Mouse (Mus musculus): ENCODE data around the gene Rpa1. TPM values are rescaled to one million over a fixed set of nuclear protein-coding genes. Genes with fewer than 3 reads are reported as not detected.
A peak's percentile ranks its signal among the peaks of the same experiment; 100 is the strongest.

Gene Rpa1
- polyA plus RNA-seq, 1 experiment, result 62.8 TPM

DNA sequence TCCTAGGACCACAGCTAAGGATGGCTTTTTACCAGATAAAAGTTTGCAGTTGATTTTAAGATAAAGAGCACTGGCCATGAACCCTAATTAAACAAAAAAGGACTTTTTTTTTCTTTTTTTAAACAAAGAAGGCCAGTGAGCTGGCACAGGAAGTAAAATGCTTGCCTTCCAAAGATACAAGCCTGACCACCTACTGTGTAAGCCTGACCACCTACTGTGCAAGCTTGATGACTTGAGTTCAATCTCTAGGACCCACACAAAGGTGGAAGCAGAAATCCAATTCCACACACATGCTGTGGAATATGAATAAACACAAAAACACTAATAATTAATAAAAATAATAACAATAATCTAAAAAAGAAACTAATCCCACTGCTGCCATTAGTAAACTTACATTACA lies 3.1 kb upstream of the Rpa1 start:
- DNase-seq, result no peak
- Histone ChIP-seq H3K27me3 (ENCODE audit: control insufficient read depth, insufficient read depth, low read length) (no peaks in the 10 kb centered on the region), H3K4me1 (replicated peaks; ENCODE audit: control insufficient read depth, insufficient read depth, low read length) (peaks cover 12% of the 10 kb centered on the region), H3K4me3 (ENCODE audit: control insufficient read depth, insufficient read depth, low read length) (no peak overlapping the region), H3K36me3 (ENCODE audit: control insufficient read depth, insufficient read depth, low read length) (no peaks in the 10 kb centered on the region), H3K27ac (ENCODE audit: control insufficient read depth, insufficient read depth, low read length) (no peak overlapping the region)
- no peak for TF ChIP-seq CTCF (IDR thresholded peaks at IDR 0.05; ENCODE audit: borderline replicate concordance, control insufficient read depth, extremely low read depth, insufficient read depth, low read length, poor library complexity)
- no peak for TF ChIP-seq POLR2A (IDR thresholded peaks at IDR 0.05; ENCODE audit: control insufficient read depth, extremely low read depth, insufficient read depth, low read length, poor library complexity)

DNA sequence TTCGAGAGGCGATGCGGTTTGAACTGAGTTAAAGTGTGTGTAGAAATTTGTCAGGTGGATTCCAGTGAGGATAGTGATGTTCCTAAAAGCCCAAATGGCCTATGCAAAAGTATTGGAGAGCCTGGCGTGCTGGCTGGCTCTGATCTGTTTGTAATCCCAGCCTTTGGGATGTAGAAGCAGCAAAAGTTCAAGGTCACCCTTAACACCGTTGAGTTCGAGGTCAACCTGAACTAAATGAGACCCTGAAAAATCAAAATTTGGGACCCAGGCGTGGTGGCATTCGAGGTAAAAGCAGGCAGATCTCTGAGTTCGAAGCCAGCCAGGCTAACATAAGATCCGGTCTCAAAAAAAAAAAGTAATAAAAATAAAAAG lies 752 bp upstream of the Rpa1 start:
- TF ChIP-seq CTCF (IDR thresholded peaks at IDR 0.05; ENCODE audit: borderline replicate concordance, control insufficient read depth, extremely low read depth, insufficient read depth, low read length, poor library complexity), result no peak
- no peak for TF ChIP-seq POLR2A (IDR thresholded peaks at IDR 0.05; ENCODE audit: control insufficient read depth, extremely low read depth, insufficient read depth, low read length, poor library complexity)
- no peaks in the 10 kb centered on the region for H3K27me3 ChIP-seq (ENCODE audit: control insufficient read depth, insufficient read depth, low read length)
- peaks cover 16% of the 10 kb centered on the region for H3K4me1 ChIP-seq (replicated peaks; ENCODE audit: control insufficient read depth, insufficient read depth, low read length)
- peak overlapping the region; percentile 11; the same call in 1 of the 2 replicates for H3K27ac ChIP-seq (ENCODE audit: control insufficient read depth, insufficient read depth, low read length)
- no peaks in the 10 kb centered on the region for H3K36me3 ChIP-seq (ENCODE audit: control insufficient read depth, insufficient read depth, low read length)
- peak overlapping the region; percentile 63 for H3K4me3 ChIP-seq (ENCODE audit: control insufficient read depth, insufficient read depth, low read length)
- DNase-seq, result no peak
- 53% methylated on average over 10 of the region's 10 CpGs for WGBS

DNA sequence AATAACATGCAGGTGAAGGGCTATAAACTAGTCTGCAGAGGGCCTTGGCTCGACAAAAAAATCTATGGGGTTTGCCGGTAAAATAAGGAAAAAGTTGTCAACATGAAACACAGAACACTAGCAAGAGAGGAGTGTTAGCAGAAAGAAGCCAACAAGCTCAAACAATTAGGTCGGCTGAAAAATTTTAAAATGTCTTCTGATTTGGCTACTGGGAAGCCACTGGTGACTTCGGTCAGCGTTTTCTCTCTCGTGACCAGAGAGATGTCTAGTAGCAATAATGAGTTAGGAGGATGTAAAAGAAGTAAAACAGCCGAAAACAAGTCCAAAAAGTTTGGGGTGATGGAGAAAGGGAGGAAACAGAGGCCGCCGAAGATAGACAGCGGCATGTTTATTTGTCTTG lies 528 bp downstream of the Rpa1 start:
- no peak for TF ChIP-seq POLR2A (IDR thresholded peaks at IDR 0.05; ENCODE audit: control insufficient read depth, extremely low read depth, insufficient read depth, low read length, poor library complexity)
- TF ChIP-seq CTCF (IDR thresholded peaks at IDR 0.05; ENCODE audit: borderline replicate concordance, control insufficient read depth, extremely low read depth, insufficient read depth, low read length, poor library complexity), result no peak
- WGBS, result 1% methylated on average over 10 of the region's 10 CpGs
- DNase-seq, result no peak
- no peaks in the 10 kb centered on the region for H3K36me3 ChIP-seq (ENCODE audit: control insufficient read depth, insufficient read depth, low read length)
- H3K4me3 ChIP-seq (ENCODE audit: control insufficient read depth, insufficient read depth, low read length), result peak overlapping the region; percentile 84
- no peak overlapping the region for H3K27ac ChIP-seq (ENCODE audit: control insufficient read depth, insufficient read depth, low read length)
- no peaks in the 10 kb centered on the region for H3K27me3 ChIP-seq (ENCODE audit: control insufficient read depth, insufficient read depth, low read length)
- peaks cover 20% of the 10 kb centered on the region for H3K4me1 ChIP-seq (replicated peaks; ENCODE audit: control insufficient read depth, insufficient read depth, low read length)

DNA sequence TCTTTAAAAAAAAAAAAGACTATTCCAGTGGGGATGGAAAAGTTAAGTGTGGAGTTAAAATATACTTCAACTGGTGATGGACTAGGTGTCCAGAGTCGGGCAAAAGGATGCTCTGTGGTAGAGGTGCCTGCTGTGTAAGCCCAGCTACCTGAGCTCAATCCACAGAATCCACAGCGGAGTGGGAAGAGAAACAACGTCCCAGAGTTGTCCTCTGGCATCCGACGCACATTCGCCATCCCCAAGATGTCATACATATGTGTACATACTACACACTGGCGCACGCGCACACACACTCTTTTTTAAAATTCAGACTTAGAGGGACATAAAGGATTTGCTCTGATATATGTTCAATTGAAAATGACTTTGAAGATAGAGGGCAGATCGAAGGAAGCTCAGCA lies 937 bp downstream of the Rpa1 start:
- Histone ChIP-seq H3K36me3 (ENCODE audit: control insufficient read depth, insufficient read depth, low read length) (no peaks in the 10 kb centered on the region), H3K27ac (ENCODE audit: control insufficient read depth, insufficient read depth, low read length) (no peak overlapping the region), H3K27me3 (ENCODE audit: control insufficient read depth, insufficient read depth, low read length) (no peaks in the 10 kb centered on the region), H3K4me1 (replicated peaks; ENCODE audit: control insufficient read depth, insufficient read depth, low read length) (peaks cover 20% of the 10 kb centered on the region), H3K4me3 (ENCODE audit: control insufficient read depth, insufficient read depth, low read length) (peak overlapping the region; percentile 16)
- no peak for DNase-seq
- WGBS, result 58% methylated on average over 10 of the region's 10 CpGs
- no peak for TF ChIP-seq POLR2A (IDR thresholded peaks at IDR 0.05; ENCODE audit: control insufficient read depth, extremely low read depth, insufficient read depth, low read length, poor library complexity)
- no peak for TF ChIP-seq CTCF (IDR thresholded peaks at IDR 0.05; ENCODE audit: borderline replicate concordance, control insufficient read depth, extremely low read depth, insufficient read depth, low read length, poor library complexity)

DNA sequence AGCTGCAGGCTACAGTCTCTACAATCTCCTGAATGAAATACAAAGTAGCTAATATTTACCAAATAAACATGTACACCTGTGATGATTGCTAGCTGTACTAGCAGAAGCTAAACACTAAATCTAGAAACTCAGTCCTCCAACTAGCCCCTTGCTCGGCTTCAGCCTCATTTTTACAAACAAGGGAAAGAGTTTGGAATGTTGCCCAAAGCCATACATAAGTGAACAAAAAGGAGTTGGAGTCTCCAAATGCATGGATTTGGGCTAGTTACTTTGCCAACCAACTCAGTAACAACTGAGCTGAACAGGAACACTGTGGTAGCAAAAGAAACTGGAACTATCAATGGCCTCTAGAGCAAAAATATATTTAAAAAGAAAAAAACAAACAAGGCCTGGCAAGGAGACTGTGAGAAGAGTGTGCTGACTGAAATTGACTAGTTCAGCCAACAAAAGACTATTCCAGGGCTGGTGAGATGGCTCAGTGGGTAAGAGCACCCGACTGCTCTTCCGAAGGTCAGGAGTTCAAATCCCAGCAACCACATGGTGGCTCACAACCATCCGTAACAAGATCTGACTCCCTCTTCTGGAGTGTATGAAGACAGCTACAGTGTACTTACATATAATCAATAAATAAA lies 1.5 kb downstream of the Rpa1 start:
- TF ChIP-seq POLR2A (IDR thresholded peaks at IDR 0.05; ENCODE audit: control insufficient read depth, extremely low read depth, insufficient read depth, low read length, poor library complexity), result no peak
- no peak for TF ChIP-seq CTCF (IDR thresholded peaks at IDR 0.05; ENCODE audit: borderline replicate concordance, control insufficient read depth, extremely low read depth, insufficient read depth, low read length, poor library complexity)
- no peaks in the 10 kb centered on the region for H3K36me3 ChIP-seq (ENCODE audit: control insufficient read depth, insufficient read depth, low read length)
- DNase-seq, result no peak
- H3K27ac ChIP-seq (ENCODE audit: control insufficient read depth, insufficient read depth, low read length), result no peak overlapping the region
- no peaks in the 10 kb centered on the region for H3K27me3 ChIP-seq (ENCODE audit: control insufficient read depth, insufficient read depth, low read length)
- no peak overlapping the region for H3K4me3 ChIP-seq (ENCODE audit: control insufficient read depth, insufficient read depth, low read length)
- peaks cover 20% of the 10 kb centered on the region for H3K4me1 ChIP-seq (replicated peaks; ENCODE audit: control insufficient read depth, insufficient read depth, low read length)
- 90% methylated on average over 4 of the region's 4 CpGs for WGBS

DNA sequence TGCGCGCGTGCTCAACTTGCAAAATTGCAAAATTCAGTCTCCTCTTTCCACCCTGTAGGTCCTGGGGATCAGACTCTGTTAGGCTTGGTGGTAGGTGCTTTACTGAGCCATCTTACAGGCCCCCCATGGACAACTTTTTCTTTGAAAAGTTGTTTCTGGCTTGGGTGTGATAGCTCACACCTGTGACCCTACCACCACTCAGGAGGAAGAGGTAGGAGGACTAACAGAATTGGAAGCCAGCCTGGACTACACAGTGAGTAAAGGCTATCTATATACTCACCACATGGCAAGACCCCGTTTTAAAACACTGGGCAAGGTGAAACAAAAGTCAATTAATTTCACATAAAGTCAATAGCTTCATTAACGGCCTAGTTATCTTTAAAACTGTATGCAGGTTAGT lies 3.4 kb downstream of the Rpa1 start:
- no peak overlapping the region for H3K4me3 ChIP-seq (ENCODE audit: control insufficient read depth, insufficient read depth, low read length)
- no peak overlapping the region for H3K27ac ChIP-seq (ENCODE audit: control insufficient read depth, insufficient read depth, low read length)
- TF ChIP-seq POLR2A (IDR thresholded peaks at IDR 0.05; ENCODE audit: control insufficient read depth, extremely low read depth, insufficient read depth, low read length, poor library complexity) (no peak), CTCF (IDR thresholded peaks at IDR 0.05; ENCODE audit: borderline replicate concordance, control insufficient read depth, extremely low read depth, insufficient read depth, low read length, poor library complexity) (no peak)
- H3K36me3 ChIP-seq (ENCODE audit: control insufficient read depth, insufficient read depth, low read length), result peaks cover 17% of the 10 kb centered on the region
- DNase-seq, result no peak
- peaks cover 15% of the 10 kb centered on the region for H3K4me1 ChIP-seq (replicated peaks; ENCODE audit: control insufficient read depth, insufficient read depth, low read length)
- no peaks in the 10 kb centered on the region for H3K27me3 ChIP-seq (ENCODE audit: control insufficient read depth, insufficient read depth, low read length)
- WGBS, result 95% methylated on average over 5 of the region's 5 CpGs

DNA sequence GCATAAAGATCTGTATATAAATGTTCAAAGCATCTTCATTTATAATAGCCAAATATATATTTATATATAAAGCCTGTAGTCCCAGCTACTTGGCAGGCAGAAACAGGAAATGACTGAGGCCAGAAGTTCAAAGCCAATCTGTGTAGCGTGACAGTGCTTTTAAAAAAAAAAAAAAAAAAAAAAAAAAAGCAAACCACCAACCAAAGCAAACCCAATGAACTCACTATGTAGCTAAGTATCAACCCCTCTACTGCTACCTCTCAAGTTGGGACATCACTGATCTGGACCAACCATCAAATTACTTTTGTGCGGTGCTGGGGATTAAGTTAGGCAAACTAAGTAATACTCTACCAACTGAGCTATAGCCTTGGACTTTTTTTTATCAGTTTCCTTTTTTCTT lies 4.0 kb downstream of the Rpa1 start:
- no peak for DNase-seq
- Histone ChIP-seq H3K4me1 (replicated peaks; ENCODE audit: control insufficient read depth, insufficient read depth, low read length) (peaks cover 15% of the 10 kb centered on the region), H3K27me3 (ENCODE audit: control insufficient read depth, insufficient read depth, low read length) (no peaks in the 10 kb centered on the region), H3K27ac (ENCODE audit: control insufficient read depth, insufficient read depth, low read length) (no peak overlapping the region), H3K4me3 (ENCODE audit: control insufficient read depth, insufficient read depth, low read length) (no peak overlapping the region), H3K36me3 (ENCODE audit: control insufficient read depth, insufficient read depth, low read length) (peaks cover 23% of the 10 kb centered on the region)
- TF ChIP-seq CTCF (IDR thresholded peaks at IDR 0.05; ENCODE audit: borderline replicate concordance, control insufficient read depth, extremely low read depth, insufficient read depth, low read length, poor library complexity) (no peak), POLR2A (IDR thresholded peaks at IDR 0.05; ENCODE audit: control insufficient read depth, extremely low read depth, insufficient read depth, low read length, poor library complexity) (no peak)
- WGBS, result 42% methylated on average over 2 of the region's 2 CpGs
